26 mouse cellular contexts compared by ENCODE assay signal in the genomic region with DNA sequence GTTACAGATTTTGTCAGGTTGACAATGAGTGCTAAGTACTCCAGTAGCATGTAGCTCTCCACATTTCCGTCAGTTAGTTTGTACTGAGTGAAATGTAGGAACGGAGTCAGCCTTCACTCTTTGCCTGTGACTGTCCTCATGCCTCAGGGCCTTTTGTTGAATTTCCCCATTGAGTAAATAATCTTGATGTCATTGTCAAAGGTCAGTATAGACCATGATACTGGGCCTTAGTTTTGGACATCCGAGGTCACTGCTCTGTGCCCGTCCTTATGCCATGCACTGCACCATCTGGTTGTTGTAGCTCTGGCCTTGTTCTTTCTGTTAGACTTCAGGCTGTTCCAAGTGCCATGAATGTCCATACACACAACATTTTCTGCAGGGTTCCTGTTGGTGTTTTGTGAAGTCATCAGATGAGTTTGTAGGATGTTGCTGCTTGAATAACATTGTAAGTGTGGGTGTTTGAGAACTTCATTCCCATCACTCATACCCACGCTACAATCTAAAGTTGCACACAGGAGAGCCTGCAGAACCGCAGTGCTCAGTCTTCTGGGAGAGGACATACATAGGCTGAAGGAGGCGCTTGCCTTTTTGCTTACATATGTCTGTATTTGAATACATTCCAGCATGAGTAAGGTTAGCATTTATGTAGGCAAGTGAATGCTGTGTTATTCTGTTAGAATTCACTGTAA. TPM values are rescaled to one million over a fixed set of nuclear protein-coding genes. Genes with fewer than 3 reads are reported as not detected.
"Had no signal": no experiment of that assay in that cellular context is flagged by ENCODE, and none has a peak within 500 bp of the region (broad histone marks: within the 10 kb centered on the region; RNA-seq: fewer than 3 reads in every experiment).

No protein-coding gene starts in this region.

- H3K27me3 ChIP-seq: intestine, embryonic 15.5 days; kidney, embryonic 15.5 days; midbrain, embryonic 12.5 days; midbrain, embryonic 15.5 days; neural tube, embryonic 13.5 days had no signal

- H3K9ac ChIP-seq: intestine, embryonic 15.5 days; kidney, embryonic 15.5 days; liver, embryonic 14.5 days; midbrain, embryonic 12.5 days; midbrain, embryonic 15.5 days; neural tube, embryonic 13.5 days had no signal

- H3K9me3 ChIP-seq: intestine, embryonic 15.5 days; kidney, embryonic 15.5 days; midbrain, embryonic 12.5 days; midbrain, embryonic 15.5 days; neural tube, embryonic 13.5 days had no signal

- H3K4me3 ChIP-seq: intestine, embryonic 15.5 days; kidney, embryonic 15.5 days; left cerebral cortex, adult 2 months; midbrain, embryonic 12.5 days; midbrain, embryonic 15.5 days; myocyte; neural tube, embryonic 13.5 days had no signal

- H3K4me2 ChIP-seq: intestine, embryonic 15.5 days; kidney, embryonic 15.5 days; midbrain, embryonic 12.5 days; midbrain, embryonic 15.5 days; neural tube, embryonic 13.5 days had no signal

- ATAC-seq: intestine, embryonic 15.5 days; midbrain, embryonic 15.5 days had no signal

- H3K27ac ChIP-seq: intestine, embryonic 15.5 days; kidney, embryonic 15.5 days; left cerebral cortex, adult 2 months; liver, embryonic 14.5 days; midbrain, embryonic 12.5 days; midbrain, embryonic 15.5 days had no signal

- DNase-seq: kidney, adult 11 months; kidney, adult 8-10 months; kidney, postnatal 10 days; kidney, postnatal 4 days; layer of hippocampus, adult 9-11 months; lung, adult 2 months; lung, postnatal 14 days; lung, postnatal 4 days; retina, postnatal 1 day; right cerebral cortex, postnatal 14 days; thymus, postnatal 25 days had no signal

RNA-seq across cellular contexts. Expression of gene Gm49325, which starts 30.4 kb away (rescaled TPM):
- polyA plus RNA-seq: limb, embryonic 11.5 days; lung, adult 2 months; midbrain, embryonic 15.5 days; small intestine, adult 2 months; spleen, adult 2 months had no signal

RNA-seq across cellular contexts. Expression of gene Tspear, which starts 50.0 kb away (rescaled TPM):
- polyA plus RNA-seq: myocyte had no signal

RNA-seq across cellular contexts. Expression of gene Gm19402, which starts 54.2 kb away (rescaled TPM):
- polyA plus RNA-seq: intestine, embryonic 15.5 days; kidney, embryonic 15.5 days; limb, embryonic 11.5 days; limb, embryonic 14.5 days; liver, embryonic 14.5 days; lung, adult 2 months; lung, embryonic 16.5 days; midbrain, embryonic 12.5 days; midbrain, embryonic 15.5 days; myocyte; neural tube, embryonic 13.5 days; small intestine, adult 2 months; spleen, adult 2 months; stomach, embryonic 16.5 days; thymus, postnatal 0 days had no signal
